ENCODE assay signal across 28 mouse cellular contexts in the genomic region with DNA sequence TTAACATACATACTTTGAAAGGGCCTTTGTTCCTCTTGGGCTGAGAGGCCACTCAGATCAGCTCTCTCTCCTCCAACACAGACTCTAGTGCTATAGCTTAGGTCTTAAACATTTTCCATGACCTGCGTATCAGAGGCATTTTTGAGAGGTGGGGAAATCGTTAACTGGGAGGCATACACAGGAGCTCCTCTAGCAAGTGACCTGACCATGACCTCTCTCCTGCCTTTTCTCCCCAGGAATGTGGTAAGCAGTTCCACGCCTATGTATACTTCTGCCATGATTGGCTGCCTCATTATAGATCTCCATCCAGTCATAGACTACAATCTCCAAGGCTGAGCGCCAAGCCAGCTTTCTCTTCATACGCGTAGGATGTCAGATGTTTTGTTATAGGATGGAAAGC. TPM values are rescaled to one million over a fixed set of nuclear protein-coding genes. Genes with fewer than 3 reads are reported as not detected.
DNase-seq lines count a peak whose midpoint lies in the region; ATAC-seq and TF ChIP-seq lines count a peak whose summit lies in the region.
"Had no signal": no experiment of that assay in that cellular context is flagged by ENCODE, and none has a peak within 500 bp of the region (broad histone marks: within the 10 kb centered on the region; RNA-seq: fewer than 3 reads in every experiment).

No protein-coding gene starts in this region.

- H3K4me2 ChIP-seq in embryonic facial prominence, embryonic 11.5 days (ENCODE audit: low read depth, low read length) = no peak overlapping the region
- H3K4me2 ChIP-seq in lung, embryonic 16.5 days (ENCODE audit: low read depth, low read length) = no peak overlapping the region
- no peak overlapping the region for H3K4me2 ChIP-seq in limb, embryonic 13.5 days (replicated peaks)
- H3K4me2 ChIP-seq: embryonic facial prominence, embryonic 13.5 days; forebrain, embryonic 12.5 days; kidney, embryonic 15.5 days; midbrain, embryonic 15.5 days; neural tube, embryonic 12.5 days; stomach, embryonic 15.5 days had no signal

- no peak overlapping the region for H3K4me3 ChIP-seq in embryonic facial prominence, embryonic 11.5 days (ENCODE audit: low read depth, low read length)
- H3K4me3 ChIP-seq in embryonic facial prominence, embryonic 10.5 days = no peak overlapping the region
- H3K4me3 ChIP-seq in lung, embryonic 16.5 days (ENCODE audit: low read length) = no peak overlapping the region
- H3K4me3 ChIP-seq in lung, adult 2 months (replicated peaks; ENCODE audit: extremely low read depth, low read depth, low read length) = no peak overlapping the region
- H3K4me3 ChIP-seq in ES-E14 (ENCODE audit: insufficient read depth in 1 of 2, low read depth in 1 of 2, low read length in 2 of 2, poor library complexity in 1 of 2, severe bottlenecking in 1 of 2) = no peak overlapping the region
- no peak overlapping the region for H3K4me3 ChIP-seq in limb, embryonic 13.5 days
- H3K4me3 ChIP-seq: embryonic facial prominence, embryonic 13.5 days; erythroblast, embryonic 14.5 days; forebrain, embryonic 12.5 days; gastrocnemius, adult 2 months; hindbrain, embryonic 10.5 days; kidney, embryonic 15.5 days; midbrain, embryonic 15.5 days; neural tube, embryonic 12.5 days; stomach, embryonic 15.5 days had no signal

- no peaks in the 10 kb centered on the region for H3K9me3 ChIP-seq in embryonic facial prominence, embryonic 11.5 days (replicated peaks; ENCODE audit: control insufficient read depth, low read length)
- 0 out of 2 replicates have a peak, but pooled peaks cover 2% of the 10 kb centered on the region for H3K9me3 ChIP-seq in embryonic facial prominence, embryonic 10.5 days
- H3K9me3 ChIP-seq in lung, embryonic 16.5 days (ENCODE audit: control insufficient read depth, low read length) = no peaks in the 10 kb centered on the region
- no peaks in the 10 kb centered on the region for H3K9me3 ChIP-seq in ES-E14 (ENCODE audit: control insufficient read depth, insufficient read depth, low read depth, low read length)
- H3K9me3 ChIP-seq in limb, embryonic 13.5 days = no peaks in the 10 kb centered on the region
- H3K9me3 ChIP-seq: embryonic facial prominence, embryonic 13.5 days; forebrain, embryonic 12.5 days; hindbrain, embryonic 10.5 days; kidney, embryonic 15.5 days; midbrain, embryonic 15.5 days; neural tube, embryonic 12.5 days; stomach, embryonic 15.5 days had no signal

- 66% methylated on average over 6 of the region's 6 CpGs for WGBS in embryonic facial prominence, embryonic 11.5 days
- 78% methylated on average over 6 of the region's 6 CpGs for WGBS in embryonic facial prominence, embryonic 10.5 days
- 53% methylated on average over 6 of the region's 6 CpGs for WGBS in lung, embryonic 16.5 days
- WGBS in lung, adult 2 months = 65% methylated on average over 6 of the region's 6 CpGs
- 62% methylated on average over 6 of the region's 6 CpGs for WGBS in limb, embryonic 13.5 days

- H3K27me3 ChIP-seq in embryonic facial prominence, embryonic 11.5 days (ENCODE audit: control insufficient read depth, insufficient read depth, low read length) = no peaks in the 10 kb centered on the region
- H3K27me3 ChIP-seq in embryonic facial prominence, embryonic 10.5 days (replicated peaks; ENCODE audit: low read depth, poor library complexity, severe bottlenecking) = no peaks in the 10 kb centered on the region
- H3K27me3 ChIP-seq in lung, embryonic 16.5 days (ENCODE audit: control insufficient read depth, insufficient read depth, low read depth, low read length) = no peaks in the 10 kb centered on the region
- no peaks in the 10 kb centered on the region for H3K27me3 ChIP-seq in limb, embryonic 13.5 days
- H3K27me3 ChIP-seq: CH12.LX; embryonic facial prominence, embryonic 13.5 days; forebrain, embryonic 12.5 days; kidney, embryonic 15.5 days; midbrain, embryonic 15.5 days; neural tube, embryonic 12.5 days; stomach, embryonic 15.5 days had no signal

- H3K27ac ChIP-seq in embryonic facial prominence, embryonic 11.5 days (replicated peaks; ENCODE audit: low read depth, low read length) = no peak overlapping the region
- no peak overlapping the region for H3K27ac ChIP-seq in embryonic facial prominence, embryonic 10.5 days (replicated peaks)
- no peak overlapping the region for H3K27ac ChIP-seq in lung, embryonic 16.5 days (ENCODE audit: low read length)
- no peak overlapping the region for H3K27ac ChIP-seq in ES-E14 (ENCODE audit: insufficient read depth, low read depth, low read length, poor library complexity, severe bottlenecking)
- H3K27ac ChIP-seq in limb, embryonic 13.5 days = no peak overlapping the region; the same call in 1 of the 2 replicates
- H3K27ac ChIP-seq: embryonic facial prominence, embryonic 13.5 days; forebrain, embryonic 12.5 days; gastrocnemius, adult 2 months; hindbrain, embryonic 10.5 days; hindbrain, postnatal 0 days; kidney, embryonic 15.5 days; macrophage; midbrain, embryonic 15.5 days; neural tube, embryonic 12.5 days; stomach, embryonic 15.5 days had no signal

- peak; percentile 18 for DNase-seq in embryonic facial prominence, embryonic 11.5 days (ENCODE audit: low spot score)
- DNase-seq in embryonic facial prominence, embryonic 10.5 days (ENCODE audit: low spot score) = no peak
- DNase-seq in lung, adult 2 months = no peak
- DNase-seq in ES-E14 (ENCODE audit: low read depth, low spot score) = peak; percentile 17
- DNase-seq in spleen, adult 12 weeks (ENCODE audit: low spot score) = no peak
- DNase-seq: adrenal gland, postnatal 14 days; cerebellum, adult 2 months; cerebellum, postnatal 36 days; gastrocnemius, adult 2 months; kidney, adult 11 months; kidney, postnatal 4 days; liver, postnatal 0 days; right cerebral cortex, postnatal 25 days; thymus, adult 18-20 months; thymus, postnatal 36 days had no signal

- H3K36me3 ChIP-seq in embryonic facial prominence, embryonic 11.5 days (replicated peaks; ENCODE audit: control insufficient read depth, insufficient read depth, low read depth, low read length) = no peaks in the 10 kb centered on the region
- no peaks in the 10 kb centered on the region for H3K36me3 ChIP-seq in embryonic facial prominence, embryonic 10.5 days (replicated peaks)
- H3K36me3 ChIP-seq in lung, embryonic 16.5 days (ENCODE audit: control insufficient read depth, insufficient read depth, low read length) = no peaks in the 10 kb centered on the region
- H3K36me3 ChIP-seq in ES-E14 (ENCODE audit: control insufficient read depth, insufficient read depth, low read length, poor library complexity, severe bottlenecking) = no peaks in the 10 kb centered on the region
- H3K36me3 ChIP-seq in limb, embryonic 13.5 days = no peaks in the 10 kb centered on the region
- H3K36me3 ChIP-seq: embryonic facial prominence, embryonic 13.5 days; forebrain, embryonic 12.5 days; hindbrain, embryonic 10.5 days; kidney, embryonic 15.5 days; midbrain, embryonic 15.5 days; neural tube, embryonic 12.5 days; stomach, embryonic 15.5 days had no signal

- H3K4me1 ChIP-seq in embryonic facial prominence, embryonic 11.5 days (ENCODE audit: control insufficient read depth, insufficient read depth, low read length) = no peaks in the 10 kb centered on the region
- peaks cover 21% of the 10 kb centered on the region for H3K4me1 ChIP-seq in embryonic facial prominence, embryonic 10.5 days
- H3K4me1 ChIP-seq in lung, embryonic 16.5 days (replicated peaks; ENCODE audit: control insufficient read depth, insufficient read depth, low read length) = no peaks in the 10 kb centered on the region
- H3K4me1 ChIP-seq in lung, adult 2 months (ENCODE audit: control insufficient read depth, insufficient read depth, low read length) = no peaks in the 10 kb centered on the region
- no peaks in the 10 kb centered on the region for H3K4me1 ChIP-seq in ES-E14 (ENCODE audit: control insufficient read depth in 2 of 2, insufficient read depth in 2 of 2, low read length in 2 of 2, poor library complexity in 1 of 2)
- H3K4me1 ChIP-seq in limb, embryonic 13.5 days = peaks cover 15% of the 10 kb centered on the region; the same call in 1 of the 2 replicates
- H3K4me1 ChIP-seq: forebrain, embryonic 12.5 days; hindbrain, embryonic 10.5 days; kidney, embryonic 15.5 days; neural tube, embryonic 12.5 days; stomach, embryonic 15.5 days had no signal

- TF ChIP-seq CTCF in lung, adult 2 months (IDR thresholded peaks at IDR 0.05; ENCODE audit: insufficient read depth, low read length) = no peak

- in situ Hi-C loops in ES-E14 (cut with MboI; ENCODE audit: low sequenced_read_pairs in 2 of 2, unreplicated experiment in 2 of 2) = no loop called here

- no peak overlapping the region for H3K9ac ChIP-seq in embryonic facial prominence, embryonic 11.5 days (replicated peaks; ENCODE audit: low read length)
- H3K9ac ChIP-seq in lung, embryonic 16.5 days (ENCODE audit: low read length) = no peak overlapping the region
- no peak overlapping the region for H3K9ac ChIP-seq in ES-E14 (ENCODE audit: insufficient read depth, low read depth, low read length, poor library complexity, severe bottlenecking)
- H3K9ac ChIP-seq in limb, embryonic 13.5 days = no peak overlapping the region
- H3K9ac ChIP-seq: embryonic facial prominence, embryonic 13.5 days; forebrain, embryonic 12.5 days; kidney, embryonic 15.5 days; liver, postnatal 0 days; midbrain, embryonic 15.5 days; neural tube, embryonic 12.5 days; stomach, embryonic 15.5 days had no signal

- ATAC-seq in embryonic facial prominence, embryonic 11.5 days (replicated peaks; ENCODE audit: insufficient number of reproducible peaks, low FRiP score, low TSS enrichment, low read depth) = no peak
- ATAC-seq in lung, embryonic 16.5 days (ENCODE audit: low read depth) = peak; percentile 41; the same call in 1 of the 2 replicates
- peak; percentile 67 for ATAC-seq in limb, embryonic 13.5 days (ENCODE audit: low FRiP score, low read depth)
- ATAC-seq: hindbrain, postnatal 0 days; liver, postnatal 0 days; midbrain, embryonic 15.5 days had no signal

- no peak for TF ChIP-seq POLR2A in lung, adult 2 months (IDR thresholded peaks at IDR 0.05; ENCODE audit: borderline replicate concordance, extremely low read depth, low read depth, low read length)

TF ChIP-seq in ES-E14, 5 proteins besides CTCF, POLR2A, EP300 and RAD21:
- TF ChIP-seq ZNF384 (IDR thresholded peaks at IDR 0.05; ENCODE audit: low read depth, low read length) = no peak
- no peak for TF ChIP-seq CHD2 (IDR thresholded peaks at IDR 0.05; ENCODE audit: low read depth, low read length)
- TF ChIP-seq HCFC1 (IDR thresholded peaks at IDR 0.05; ENCODE audit: borderline replicate concordance, insufficient read depth, low read length) = no peak
- TF ChIP-seq MAFK (IDR thresholded peaks at IDR 0.05; ENCODE audit: insufficient read depth, low read depth, low read length) = no peak

RNA-seq across cellular contexts. Expression of a gene that starts 14.8 kb away (rescaled TPM):
- polyA plus RNA-seq in embryonic facial prominence, embryonic 11.5 days (2014; fragmentation: Nextera tagmentation; extraction: Ambion mirVana) = 8.8 and 9.6 TPM in 2 replicates
- 6.7 and 8.0 TPM in 2 replicates for polyA plus RNA-seq in embryonic facial prominence, embryonic 10.5 days (2016; fragmentation: Nextera tagmentation; extraction: Ambion mirVana)
- polyA plus RNA-seq in lung, embryonic 16.5 days (2015; fragmentation: Nextera tagmentation; extraction: Ambion mirVana) = 6.2 TPM in 2 replicates
- polyA plus RNA-seq in lung, adult 2 months (2012; rRNA removed) = 0.81 and 1.3 TPM in 2 replicates
- total RNA-seq in ES-E14 (2012; rRNA removed) = 7.3 and 8.5 TPM in 2 replicates
- 5.3 and 6.0 TPM in 2 replicates for polyA plus RNA-seq in limb, embryonic 13.5 days (2015; fragmentation: Nextera tagmentation; extraction: Ambion mirVana)
- polyA plus RNA-seq: erythroblast, embryonic 14.5 days had no signal

Comparison
In these comparisons a context has a peak if more than half of its experiments do, and no peak if none do; other contexts are left out.
1. DNase-seq: peak in embryonic facial prominence, embryonic 11.5 days (single experiment) and ES-E14 (single experiment); none in embryonic facial prominence, embryonic 10.5 days (single experiment), lung, adult 2 months (single experiment) and spleen, adult 12 weeks (single experiment).